Mouse (Mus musculus) adrenal gland, postnatal 10 days (tissue): ENCODE data around the gene Pla2g3. TPM values are rescaled to one million over a fixed set of nuclear protein-coding genes. Genes with fewer than 3 reads are reported as not detected.

Source experiments
- DNase-seq: peaks from one replicate; pipeline ENCODE4 v3.0.0; 2021; ENCODE audit warnings: mixed read lengths
- long read RNA-seq, 2 experiments: library from polyadenylated mRNA; stranded (forward); transcript quantifications; one replicate each; pipeline ENCODE4 v2.0.0; 2021
- total RNA-seq, 2 experiments: library from RNA; stranded (reverse); gene quantifications; 2 replicates each; pipeline ENCODE4 v1.2.3; 2021

Gene Pla2g3
- under 1 TPM in 1 of 2 experiments, not detected in 1; 0.21 TPM for total RNA-seq
- long read RNA-seq, experiment 1, result 0 reads
- long read RNA-seq, experiment 2, partial matches to known transcripts, result 0 of 1 reads
- long read RNA-seq, experiment 2, other reads (novel, unspliced or antisense), result 1 of 1 reads

- no peak for DNase-seq
Observed at GRCm38 (mm10) chr11:3487952-3488570, at the start of gene Pla2g3. TSS of gene Pla2g3 (plus strand) at chr11:3488284.

GRCm38 (mm10) chr11:3441696-3442443 lies 46.2 kb upstream of the Pla2g3 start:
- DNase-seq, result peak; percentile 65

- no peak for DNase-seq
Observed at GRCm38 (mm10) chr11:3442677-3443076, 45.4 kb upstream of the Pla2g3 start.

GRCm38 (mm10) chr11:3443091-3443490 lies 45.0 kb upstream of the Pla2g3 start:
- no peak for DNase-seq

- DNase-seq, result no peak
Observed at GRCm38 (mm10) chr11:3444875-3445274, 43.2 kb upstream of the Pla2g3 start.

GRCm38 (mm10) chr11:3451701-3452163 lies 36.4 kb upstream of the Pla2g3 start:
- DNase-seq, result peak; percentile 67

GRCm38 (mm10) chr11:3452167-3452639 lies 35.9 kb upstream of the Pla2g3 start, which contains the start of gene Rnf185:
TSS of gene Rnf185 (minus strand) at chr11:3452363.
- DNase-seq, result peak; percentile 95

- peak; percentile 38 for DNase-seq
Observed at GRCm38 (mm10) chr11:3452769-3453168, 35.3 kb upstream of the Pla2g3 start.

- DNase-seq, result no peak
Observed at GRCm38 (mm10) chr11:3453467-3453866, 34.6 kb upstream of the Pla2g3 start.

- no peak for DNase-seq
Observed at GRCm38 (mm10) chr11:3454506-3454905, 33.6 kb upstream of the Pla2g3 start.

GRCm38 (mm10) chr11:3456354-3456753 lies 31.7 kb upstream of the Pla2g3 start:
- DNase-seq, result peak; percentile 78

GRCm38 (mm10) chr11:3458428-3459104 lies 29.5 kb upstream of the Pla2g3 start:
- DNase-seq, result no peak

- no peak for DNase-seq
Observed at GRCm38 (mm10) chr11:3459105-3459468, 29.0 kb upstream of the Pla2g3 start.

- DNase-seq, result no peak
Observed at GRCm38 (mm10) chr11:3462846-3463245, 25.2 kb upstream of the Pla2g3 start.

GRCm38 (mm10) chr11:3471448-3471850 lies 16.6 kb upstream of the Pla2g3 start:
- no peak for DNase-seq

GRCm38 (mm10) chr11:3472484-3472883 lies 15.6 kb upstream of the Pla2g3 start:
- DNase-seq, result peak; percentile 92

- DNase-seq, result peak; percentile 39
Observed at GRCm38 (mm10) chr11:3474480-3475115, 13.5 kb upstream of the Pla2g3 start.

GRCm38 (mm10) chr11:3475489-3475888 lies 12.6 kb upstream of the Pla2g3 start:
- no peak for DNase-seq

GRCm38 (mm10) chr11:3483980-3484642 lies 4.0 kb upstream of the Pla2g3 start:
- peak; percentile 20 for DNase-seq

- DNase-seq, result no peak
Observed at GRCm38 (mm10) chr11:3486349-3486748, 1.7 kb upstream of the Pla2g3 start.

GRCm38 (mm10) chr11:3489036-3489435 lies 952 bp downstream of the Pla2g3 start:
- DNase-seq, result no peak

- DNase-seq, result no peak
Observed at GRCm38 (mm10) chr11:3492748-3493147, 4.7 kb downstream of the Pla2g3 start.
